Mouse (Mus musculus) gastrocnemius, adult 18-20 months (tissue): ENCODE measurements around the gene Alk. TPM values are rescaled to one million over a fixed set of nuclear protein-coding genes. Genes with fewer than 3 reads are reported as not detected.
"Not testable (repeated sequence)": the region's sequence is repeated elsewhere in the genome, so short reads cannot be mapped to it uniquely, and the experiment has no call there.

Experiments used
- DNase-seq: peaks from one replicate; pipeline ENCODE4 v3.0.0; 2021; ENCODE audit warnings: low spot score
- total RNA-seq, 2 experiments: library from RNA; stranded (reverse); gene quantifications; 2 replicates each; pipeline ENCODE4 v1.2.3; 2021

Alk gene
- total RNA-seq, 2 experiments from 2014 or later = not detected

DNA sequence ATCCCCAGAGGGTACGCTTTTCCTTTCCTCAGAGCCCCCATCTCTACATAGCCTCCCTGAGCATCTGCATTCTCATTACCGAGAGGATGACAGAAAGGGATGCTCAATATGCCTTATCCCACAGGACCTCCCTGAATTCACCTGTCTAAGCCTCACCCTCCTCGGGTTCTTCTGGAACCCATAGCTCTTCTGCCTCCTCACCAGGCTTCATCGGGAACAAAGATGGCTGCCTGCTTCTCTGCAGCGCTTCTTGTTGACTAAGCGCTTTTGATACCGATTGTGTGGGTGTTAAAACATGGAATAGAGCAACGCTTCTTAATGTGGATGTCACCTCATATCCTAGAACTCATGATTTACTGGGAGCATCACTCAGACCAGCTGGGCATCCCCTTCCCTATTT is 75.9 kb downstream of the Alk start:
- DNase-seq = no peak

DNA sequence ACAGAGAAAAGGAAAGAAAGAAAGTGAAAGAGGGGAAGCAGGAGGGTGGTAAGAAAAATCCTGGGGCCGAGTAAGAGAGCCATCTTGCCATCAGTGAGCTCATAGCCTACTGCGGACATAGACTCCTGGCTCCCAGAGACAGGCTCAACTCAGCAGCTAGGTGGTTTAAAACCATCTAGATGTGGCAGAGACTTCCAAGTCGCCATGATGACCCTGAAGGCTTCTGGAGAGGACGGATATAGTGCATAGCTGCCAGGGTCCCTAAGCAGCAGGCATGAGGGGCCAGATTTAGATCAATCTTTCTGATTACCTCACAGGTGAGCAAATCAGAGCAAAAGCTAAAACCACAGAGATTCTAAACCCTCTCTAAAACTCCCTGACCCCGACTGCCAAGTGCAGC is 76.9 kb downstream of the Alk start:
- DNase-seq = no peak

DNA sequence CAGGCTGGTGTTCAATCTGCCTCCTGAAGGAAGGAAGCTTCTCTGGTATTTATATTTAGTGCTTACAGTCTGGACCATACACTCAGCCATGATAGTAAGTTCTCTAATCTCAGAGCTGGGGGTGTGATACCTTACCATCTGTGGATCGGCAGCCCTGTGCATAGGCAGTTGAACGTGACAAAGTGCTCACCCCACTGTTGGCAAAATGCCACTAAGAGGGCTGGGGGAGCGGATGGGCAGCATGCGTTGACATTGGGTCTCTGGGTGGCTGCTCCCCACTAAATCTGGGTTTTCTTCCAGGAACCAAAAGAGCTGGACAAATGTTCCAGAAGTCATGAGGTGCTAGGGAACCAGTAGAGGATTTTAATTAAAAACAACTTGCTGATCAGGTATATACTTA is 78.1 kb downstream of the Alk start:
- no peak for DNase-seq

DNA sequence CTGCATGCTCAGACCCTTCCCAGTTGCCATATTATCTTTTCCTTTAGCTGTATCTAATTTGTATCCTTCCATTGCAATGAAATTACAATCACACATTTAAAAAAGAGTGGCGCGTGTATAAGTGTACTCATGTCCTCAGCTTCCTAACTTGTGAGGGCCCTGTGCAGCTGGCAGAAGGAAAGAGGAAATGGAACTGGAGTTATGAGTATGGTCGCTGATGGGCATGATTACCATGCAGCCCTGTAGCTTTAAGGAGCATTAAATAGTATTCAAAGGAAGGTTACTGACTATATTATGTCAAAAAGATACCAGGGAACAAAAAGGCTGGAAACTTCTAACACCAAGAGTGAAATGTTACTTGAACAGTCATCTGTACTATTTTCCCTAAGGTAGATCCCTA is 79.6 kb downstream of the Alk start:
- DNase-seq = no peak

DNA sequence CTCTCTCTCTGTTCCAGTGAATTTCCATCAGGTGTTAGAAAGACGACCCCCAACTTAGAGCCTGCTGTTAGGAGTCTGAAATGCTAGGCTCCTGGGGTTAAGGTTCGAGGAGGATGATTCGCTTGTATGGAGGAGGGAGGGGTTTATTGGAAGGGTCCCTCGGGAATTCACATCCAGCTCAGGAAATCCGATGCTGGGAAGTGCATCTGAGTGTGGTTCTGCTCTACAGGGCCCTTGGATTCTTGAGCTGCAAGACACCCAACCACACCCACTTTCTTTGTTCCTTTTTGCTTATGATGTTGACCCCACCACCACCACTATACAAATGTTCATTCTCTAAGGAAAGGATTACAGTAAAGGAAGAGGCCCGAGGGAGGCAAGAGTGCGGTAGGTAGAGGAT is 81.4 kb downstream of the Alk start:
- DNase-seq = no peak

DNA sequence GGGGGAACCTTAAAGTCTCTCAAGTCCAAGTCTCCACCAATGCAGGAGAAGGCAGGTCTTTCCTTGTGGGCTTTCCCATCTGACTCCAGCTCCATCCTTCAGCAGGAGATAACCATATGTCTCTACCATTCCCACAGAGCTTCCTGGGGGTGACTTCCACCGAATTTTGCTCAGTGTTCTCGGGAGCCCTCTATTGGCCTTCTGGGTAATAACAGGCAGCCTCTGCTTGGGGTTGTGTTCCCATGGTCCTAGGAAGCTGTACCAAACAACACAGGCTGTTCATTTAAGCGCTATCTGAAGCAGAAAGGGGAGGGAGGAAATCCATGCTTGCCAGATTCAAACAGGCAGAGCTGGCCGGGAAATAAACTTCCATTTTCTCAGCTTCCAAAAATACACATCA is 82.0 kb downstream of the Alk start:
- peak; percentile 31 for DNase-seq

DNA sequence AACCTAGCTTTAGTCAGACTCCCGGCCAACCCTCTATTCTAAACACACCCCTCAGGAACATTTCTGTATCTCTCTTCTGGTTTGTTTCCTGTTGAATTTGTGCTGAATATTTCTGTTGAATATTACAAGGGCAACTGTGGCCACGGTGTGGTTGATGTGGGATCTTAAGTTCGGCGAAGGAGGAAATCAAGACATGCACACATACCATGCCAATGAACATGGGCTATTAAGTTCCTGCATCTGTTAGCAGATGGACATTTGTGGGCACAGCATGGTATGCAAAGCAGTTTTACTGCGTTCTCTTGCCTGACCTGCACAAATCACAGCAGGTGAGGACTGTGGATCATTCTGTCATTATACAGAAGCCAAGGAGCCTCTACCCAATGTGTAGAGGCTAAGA is 83.1 kb downstream of the Alk start:
- no peak for DNase-seq

DNA sequence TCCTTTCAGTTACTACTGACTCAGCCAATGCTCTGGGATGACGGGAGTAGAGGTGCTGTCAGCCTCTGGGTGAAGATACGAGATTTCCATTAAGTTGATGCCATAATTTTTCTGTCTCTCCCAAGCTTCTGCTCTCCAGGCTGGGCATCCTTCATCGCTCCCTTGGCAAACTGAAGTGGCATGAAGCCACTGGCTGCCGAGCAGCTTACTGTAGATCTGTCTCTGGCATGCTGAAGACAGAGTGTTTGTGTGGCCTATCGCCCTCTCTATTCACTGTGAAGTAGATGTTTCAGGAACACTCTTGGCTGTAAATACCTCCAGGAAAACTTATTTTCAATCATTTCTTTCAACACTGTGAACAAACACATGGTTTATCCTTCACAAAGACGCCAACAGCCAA is 93.7 kb downstream of the Alk start:
- no peak for DNase-seq

DNA sequence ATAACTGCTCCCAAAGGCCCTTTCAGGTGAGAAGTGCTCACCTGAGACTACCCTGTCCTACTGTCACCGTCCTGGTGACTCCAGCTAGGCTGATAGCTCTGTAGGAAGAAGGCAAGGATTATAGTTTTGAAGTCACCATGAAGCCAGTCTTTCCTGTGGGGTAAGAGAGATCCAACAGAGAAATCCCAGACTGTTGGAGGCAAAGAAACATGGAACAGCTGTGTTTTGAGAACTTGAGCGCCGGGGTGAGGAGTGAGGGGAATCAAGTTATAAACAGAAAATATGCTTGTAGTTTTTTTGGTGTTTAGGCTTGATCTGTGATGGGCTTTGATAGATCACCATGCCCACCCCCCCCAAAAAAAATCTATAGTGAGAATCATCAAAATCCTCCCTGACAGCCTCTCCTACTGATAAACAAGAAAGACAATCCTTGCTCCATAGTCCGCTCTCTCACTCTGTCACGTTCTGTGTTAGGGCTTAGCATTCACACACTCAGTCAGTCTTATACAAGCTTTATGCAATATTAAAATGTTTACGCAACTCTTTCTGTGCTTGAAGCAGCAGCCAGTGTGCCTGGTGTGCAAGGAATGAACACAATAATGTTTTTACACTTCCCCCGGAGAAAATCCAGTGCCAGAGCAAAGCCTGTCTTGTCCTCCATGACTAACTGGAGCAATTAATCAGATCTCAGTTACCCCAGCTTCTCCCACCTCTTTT is 95.6 kb downstream of the Alk start:
- no peak for DNase-seq

DNA sequence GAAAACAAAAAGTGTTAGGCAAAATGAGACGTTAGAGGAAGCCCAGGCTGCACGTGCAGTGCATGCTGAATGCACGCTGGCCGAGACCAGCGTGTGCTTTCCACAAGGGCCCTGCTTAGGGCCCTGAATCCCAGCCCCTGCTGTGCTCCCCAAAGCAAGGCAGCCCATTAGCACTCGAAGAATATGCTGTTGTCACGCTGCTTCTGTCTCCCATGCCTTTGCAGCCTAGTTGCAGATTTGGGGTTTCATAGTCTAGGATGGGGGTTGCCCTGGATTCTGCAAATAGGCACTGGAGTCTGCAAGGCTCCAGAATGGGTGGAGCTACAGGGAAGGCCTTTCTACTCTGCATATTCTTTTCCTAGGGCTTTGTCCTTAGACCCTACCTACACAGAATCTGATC is 99.2 kb downstream of the Alk start:
- DNase-seq = no peak

DNA sequence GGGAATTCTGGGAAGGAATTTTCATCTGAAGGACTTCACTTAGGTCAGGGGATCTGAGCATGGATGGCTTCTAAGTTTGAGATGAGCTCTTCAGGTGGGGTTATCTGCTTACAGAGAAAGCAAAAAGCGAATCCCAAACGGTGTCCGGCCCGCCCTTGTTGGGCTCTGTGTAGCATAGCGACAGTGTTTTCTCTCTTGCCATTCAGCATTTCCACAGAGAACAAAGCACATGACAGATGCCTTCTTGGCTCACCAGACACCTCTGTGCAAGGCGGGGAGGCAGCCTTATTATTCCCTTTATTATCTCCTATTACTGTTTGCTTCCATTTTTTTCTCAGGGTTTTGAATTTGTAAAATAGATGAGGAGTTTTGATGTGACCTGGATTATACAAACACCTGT is 99.8 kb downstream of the Alk start:
- DNase-seq = no peak

DNA sequence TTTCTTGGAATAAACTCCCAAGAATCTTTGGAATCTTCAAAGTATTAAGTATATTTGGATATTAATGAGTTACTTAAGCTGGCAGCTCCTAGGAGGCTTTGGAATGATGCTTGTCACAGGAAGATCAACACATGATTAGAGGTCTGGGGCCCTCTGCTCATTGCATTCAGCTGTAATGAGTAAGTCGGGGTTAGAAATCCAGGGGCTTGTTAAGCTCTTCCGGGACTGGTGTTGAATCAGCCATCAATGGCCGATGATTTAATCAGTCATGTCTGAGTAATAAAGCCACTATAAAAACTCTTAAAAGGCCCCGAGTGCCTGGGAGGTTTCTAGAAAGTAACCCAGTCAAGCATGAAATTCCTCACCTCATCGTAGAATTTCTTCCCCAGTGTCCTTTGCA is 109.0 kb downstream of the Alk start:
- no peak for DNase-seq

DNA sequence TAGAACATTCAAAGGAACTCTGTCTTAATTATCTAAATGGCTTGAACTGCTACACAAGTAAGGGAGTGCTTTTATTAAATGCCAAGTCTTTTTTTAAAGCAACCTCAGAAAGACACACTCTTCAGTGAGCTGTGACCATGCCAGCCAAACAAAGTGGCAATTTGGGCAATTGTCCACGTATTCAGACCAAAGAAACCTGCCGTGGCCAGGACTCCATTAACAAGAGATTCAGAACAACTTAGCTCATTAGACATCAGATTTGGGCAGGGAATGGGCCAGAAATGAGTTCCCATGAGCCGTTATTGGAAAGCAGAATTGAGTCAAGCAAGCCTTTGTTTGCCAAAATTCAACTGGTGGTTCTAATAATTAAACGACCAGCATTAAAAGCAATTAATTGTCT is 118.8 kb downstream of the Alk start:
- DNase-seq = no peak

DNA sequence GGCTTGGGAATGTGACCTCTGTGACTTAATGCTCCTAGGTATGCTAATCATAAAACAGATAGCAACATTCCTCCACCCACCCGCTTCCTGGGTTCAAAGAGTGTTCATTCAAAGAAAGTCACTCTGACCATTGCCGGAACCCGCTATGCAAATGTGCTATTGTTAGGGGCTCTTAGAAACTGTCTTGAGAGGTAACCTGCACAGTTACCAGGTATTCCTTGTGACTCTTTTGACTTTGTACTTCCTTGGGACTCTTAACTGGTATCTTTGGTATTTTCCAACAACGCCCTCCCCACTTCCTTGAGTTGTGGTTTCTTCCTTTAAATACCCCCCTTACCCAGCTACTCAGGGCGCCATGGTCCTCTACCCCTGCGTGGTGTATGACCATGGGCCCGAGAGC is 125.2 kb downstream of the Alk start:
- DNase-seq = not testable (repeated sequence)

DNA sequence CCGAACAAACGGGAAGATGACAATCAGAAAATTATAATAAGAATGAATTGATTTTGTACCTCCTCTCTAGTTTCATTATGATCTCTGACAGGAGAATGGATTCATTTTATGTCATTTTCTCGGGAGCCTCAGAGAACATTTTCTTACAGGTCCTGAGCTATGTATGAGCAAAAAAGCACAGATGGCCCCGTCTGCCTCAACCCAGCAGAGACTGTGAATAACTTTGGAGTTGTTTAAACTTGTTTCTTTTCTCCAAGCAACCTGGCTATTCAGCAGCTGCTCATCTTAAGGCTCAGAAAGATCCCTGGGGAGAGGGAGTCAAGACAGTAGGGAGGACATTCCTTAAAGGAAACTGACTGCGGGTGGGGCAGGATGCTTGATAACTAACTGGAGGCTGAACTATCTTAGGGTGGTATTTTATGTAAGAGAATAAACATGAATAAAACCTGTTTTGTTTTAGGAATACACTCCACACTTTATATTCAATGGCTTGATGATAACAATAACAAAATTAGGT is 126.5 kb downstream of the Alk start:
- no peak for DNase-seq

DNA sequence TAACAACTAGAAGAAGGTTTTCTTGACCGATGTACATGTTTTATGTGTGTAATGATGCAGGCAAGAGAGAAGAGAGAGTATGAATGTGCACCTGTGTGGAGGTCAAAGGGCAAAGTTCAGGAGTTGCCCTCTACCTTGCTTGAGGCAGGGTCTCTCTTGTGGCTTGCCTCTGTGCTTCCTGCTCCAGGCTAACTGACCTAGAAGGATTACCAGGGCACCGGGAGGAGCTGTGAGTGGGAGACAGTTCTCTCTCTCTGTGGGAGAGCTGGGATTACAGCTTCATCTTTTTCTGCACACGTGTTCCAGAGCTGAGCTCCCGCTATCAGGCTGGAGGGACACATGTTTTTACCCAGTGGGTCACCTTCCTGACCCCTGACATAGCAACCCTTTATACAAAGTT is 127.5 kb downstream of the Alk start:
- DNase-seq = no peak

DNA sequence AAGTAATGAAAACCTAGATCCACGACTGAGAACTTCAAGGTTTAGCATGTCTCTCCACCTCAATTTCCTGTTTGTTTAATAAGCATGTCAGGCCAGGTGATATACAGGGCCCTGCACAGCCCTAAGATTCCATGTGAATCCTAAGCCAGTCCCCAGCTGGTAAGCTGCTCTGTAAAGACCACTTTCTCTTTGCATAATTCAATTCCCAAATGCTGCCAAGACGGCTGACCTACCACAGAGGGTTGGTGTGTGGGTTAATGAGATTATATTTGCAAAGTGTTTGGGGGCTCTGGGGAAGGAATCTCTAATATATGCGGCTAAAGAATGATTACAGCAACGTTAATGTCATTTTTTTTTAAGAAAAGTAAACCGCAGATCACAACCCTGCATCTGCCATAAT is 130.3 kb downstream of the Alk start:
- no peak for DNase-seq

DNA sequence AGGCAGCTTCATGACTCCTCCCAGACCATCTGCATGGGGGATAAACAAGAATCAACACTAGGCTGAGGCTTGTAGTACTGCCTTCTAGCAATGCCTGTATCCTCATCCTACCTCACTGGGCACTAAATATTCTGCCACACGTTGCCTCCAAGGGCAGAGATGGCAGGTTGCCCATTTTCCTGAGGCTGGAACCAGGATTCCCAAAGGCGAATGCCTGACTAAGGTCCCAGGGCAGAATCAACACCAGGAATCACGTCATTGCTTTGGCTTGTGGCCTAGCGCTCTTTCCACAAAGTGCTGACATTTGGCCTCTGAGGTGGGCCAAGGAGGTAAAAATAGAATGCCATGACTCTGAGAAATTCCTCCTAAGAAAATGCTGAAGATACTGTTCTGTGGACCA is 155.9 kb downstream of the Alk start:
- DNase-seq = peak; percentile 77

DNA sequence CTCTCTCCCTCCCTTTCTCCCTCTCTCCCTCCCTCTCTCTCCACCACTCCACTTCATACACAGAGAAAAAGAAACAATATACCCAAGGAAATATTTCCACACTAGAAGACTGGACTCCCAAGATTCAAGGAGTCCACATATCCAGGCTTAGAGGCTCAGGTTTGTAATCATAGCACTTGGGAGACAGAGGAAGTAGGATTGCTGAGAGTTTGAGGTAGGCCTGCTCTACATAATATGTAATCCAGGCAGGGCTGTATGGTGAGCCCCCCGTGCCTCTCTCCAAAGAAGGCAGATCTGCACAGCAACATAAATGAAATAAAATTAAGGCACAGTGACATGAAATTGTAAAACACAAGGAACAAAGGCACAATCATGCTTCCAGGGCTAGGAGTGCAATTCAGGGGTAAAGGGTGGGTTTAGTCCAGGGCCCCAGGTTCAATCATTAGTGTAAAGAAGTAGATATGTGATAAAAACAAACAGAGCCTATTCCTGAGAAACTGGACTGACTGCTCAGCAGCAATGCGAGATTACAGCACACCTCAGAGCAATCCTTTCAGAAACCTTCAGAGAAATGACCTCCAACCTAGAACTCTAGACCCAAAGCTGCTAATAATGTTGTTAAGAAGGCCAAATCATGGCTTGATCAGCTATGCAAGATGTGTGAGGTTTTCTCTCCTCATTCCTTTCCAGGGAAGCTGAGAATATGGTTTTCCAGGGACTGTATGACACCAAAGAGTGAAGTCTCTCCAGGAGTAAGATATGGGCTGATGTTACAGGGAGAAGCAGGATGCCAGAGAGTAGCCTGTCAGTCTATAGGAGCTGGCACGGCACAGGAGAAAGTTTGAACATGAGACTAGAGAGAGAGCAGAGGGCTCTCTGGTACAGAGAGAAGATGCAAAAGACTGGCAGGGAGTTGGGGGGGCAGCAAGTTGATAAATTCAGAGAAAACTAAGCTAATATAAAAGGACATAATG is 158.9 kb downstream of the Alk start:
- DNase-seq = no peak

DNA sequence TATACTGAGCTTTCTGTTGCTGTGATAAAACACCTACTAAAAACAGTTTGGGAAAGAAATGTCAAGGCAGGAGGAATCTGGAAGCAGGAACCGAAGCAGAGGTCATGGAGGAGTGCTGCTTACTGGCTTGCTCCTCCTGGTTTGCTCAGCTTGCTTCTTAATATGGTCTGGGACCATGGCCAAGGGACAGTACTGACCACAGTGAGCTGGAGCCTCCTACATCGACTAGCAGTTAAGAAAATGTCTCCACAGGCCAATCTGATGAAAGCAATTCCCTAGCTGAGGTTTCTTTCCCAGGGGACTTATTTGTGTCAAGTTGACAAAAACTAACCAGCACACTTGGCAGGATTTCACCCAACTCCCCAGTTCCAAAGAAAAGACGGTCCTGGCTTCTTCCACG is 187.0 kb downstream of the Alk start:
- DNase-seq = no peak

DNA sequence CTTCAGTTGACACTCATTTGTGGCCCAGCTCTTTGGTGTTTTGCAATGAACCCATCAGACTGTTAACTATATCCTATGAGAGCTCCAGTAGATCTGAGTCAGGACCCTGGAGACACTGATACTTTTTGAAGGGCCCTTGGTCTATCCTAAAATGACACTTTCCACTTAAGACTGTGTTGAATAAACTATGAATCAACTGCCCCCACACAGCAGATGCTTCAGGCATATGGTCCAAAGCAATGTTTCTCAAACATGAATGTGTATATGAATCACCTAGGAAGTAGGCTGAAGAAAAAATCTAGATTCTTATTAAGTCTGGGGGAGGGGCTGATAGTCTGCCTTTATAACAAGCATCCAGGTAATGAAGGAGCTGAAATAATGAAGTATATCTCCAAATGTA is 189.8 kb downstream of the Alk start:
- DNase-seq = no peak

DNA sequence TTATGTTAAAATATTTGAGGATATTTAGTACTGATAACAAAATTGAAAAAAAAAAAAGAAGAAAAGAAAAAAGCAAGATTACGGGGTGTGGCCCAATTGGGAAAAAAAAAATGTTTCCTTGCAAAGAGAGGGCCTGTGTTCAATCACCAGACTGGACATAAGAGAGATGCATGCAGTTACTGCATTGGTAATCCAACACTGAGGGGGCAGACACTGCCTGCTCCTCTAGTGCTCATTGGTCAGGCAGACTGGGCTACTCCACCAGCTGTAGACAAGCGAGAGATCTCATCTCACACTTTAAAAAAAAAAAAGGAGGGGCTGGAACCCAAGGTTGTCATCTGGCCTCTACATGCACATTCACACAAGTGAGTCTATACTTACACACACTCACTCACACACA is 199.6 kb downstream of the Alk start:
- DNase-seq = no peak

DNA sequence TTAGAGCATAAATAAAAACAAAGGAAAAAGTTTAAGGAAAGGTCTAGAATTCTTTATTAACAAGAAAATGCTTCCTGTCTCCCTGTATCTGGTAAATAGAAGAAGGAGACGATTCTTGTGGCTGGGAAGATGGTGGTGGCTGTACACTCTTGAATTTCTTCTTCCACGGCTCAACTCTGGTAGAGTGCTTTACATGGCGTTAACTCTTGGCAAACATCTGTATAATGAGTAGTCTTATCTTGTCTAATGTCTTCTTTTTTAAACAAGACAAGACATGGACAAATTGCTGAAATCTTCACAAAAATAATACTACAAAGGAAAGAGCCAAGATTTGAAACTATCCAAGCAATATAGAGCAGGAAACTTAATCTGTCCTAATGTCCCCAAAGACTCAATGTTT is 202.6 kb downstream of the Alk start:
- DNase-seq = no peak
